Mouse (Mus musculus) cortical plate, adult 2 months (tissue): ENCODE measurements around the gene Cpne9.

Experiments used
- CTCF ChIP-seq: fragments of 200-500 bp; IDR thresholded peaks from 2 replicates; pipeline ENCODE4 v1.5.1; 2011; ENCODE audit warnings: mild to moderate bottlenecking, control low read depth, low read length; ENCODE audit not compliant: insufficient read depth; ENCODE audit errors: extremely low read depth
- POLR2A ChIP-seq: fragments of 200-500 bp; IDR thresholded peaks from 2 replicates; pipeline ENCODE4 v1.6.1; 2011; ENCODE audit warnings: mild to moderate bottlenecking, low read length, control low read depth; ENCODE audit not compliant: insufficient read depth; ENCODE audit errors: extremely low read depth

DNA sequence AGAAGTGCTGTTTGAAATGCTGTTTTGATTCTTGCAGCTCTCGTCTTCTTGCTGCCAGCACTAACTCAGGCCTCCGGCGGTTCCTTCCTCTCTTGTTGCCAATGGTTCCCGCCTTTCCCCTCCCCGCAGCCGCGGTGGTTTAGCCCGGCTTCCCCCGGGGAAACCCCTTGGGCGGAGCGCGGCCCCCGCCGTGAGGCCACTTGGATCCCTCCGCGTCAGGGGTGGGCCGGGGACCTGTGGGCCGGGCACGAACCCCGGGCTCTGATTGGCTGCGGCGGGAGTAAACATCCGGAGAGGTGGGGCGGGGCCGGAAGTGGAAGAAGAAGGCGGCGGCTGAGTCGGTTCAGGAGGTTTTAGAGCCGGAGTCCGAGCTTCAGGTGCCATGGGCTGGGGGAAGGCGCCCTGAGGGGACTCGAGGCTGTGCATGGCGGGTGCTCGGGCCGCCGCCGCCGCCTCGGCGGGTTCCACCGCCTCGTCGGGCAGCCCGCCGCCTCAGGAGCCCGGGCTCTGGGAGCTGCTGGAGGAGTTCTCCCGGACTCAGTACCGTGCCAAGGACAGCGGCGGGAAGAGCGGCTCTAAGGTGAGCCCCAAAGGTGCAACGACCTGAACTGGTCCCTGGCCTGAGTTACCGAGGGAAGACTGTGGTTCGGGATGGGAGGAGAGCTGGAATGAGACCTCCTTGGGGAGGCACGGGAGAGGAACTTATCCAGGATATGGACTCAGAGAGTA lies 44.4 kb upstream of the Cpne9 start, which contains the start of gene Mtmr14:
- TF ChIP-seq CTCF, result no peak
- TF ChIP-seq POLR2A, result 0 out of 2 replicates have a peak, but pooled peaks have one; percentile 32
